Mouse (Mus musculus) CD8-positive naive resting alpha-beta T cell, adult 2 months (primary cell): Measurements from ENCODE around the gene Espn.
A peak's percentile ranks its signal among the peaks of the same experiment; 100 is the strongest.

Experiments used
- DNase-seq, 2 experiments: peaks; one replicate each; pipeline ENCODE4 v3.0.0; 2022; ENCODE audit warnings: low read depth in 2 of 2, low spot score in 2 of 2

Espn gene

GRCm38 (mm10) chr4:152126026-152126920 lies 25.9 kb downstream of the Espn start:
- no peak for DNase-seq

- DNase-seq, result no peak
Measured at GRCm38 (mm10) chr4:152125161-152126025, 26.8 kb downstream of the Espn start.

GRCm38 (mm10) chr4:152124361-152124961 lies 27.7 kb downstream of the Espn start:
- no peak for DNase-seq

GRCm38 (mm10) chr4:152121183-152121505 lies 31.0 kb downstream of the Espn start:
- no peak for DNase-seq

GRCm38 (mm10) chr4:152120311-152121182 lies 31.6 kb downstream of the Espn start:
- DNase-seq, result peak in 1 of 2 experiments; percentile 32

- DNase-seq, result peak in 1 of 2 experiments; percentile 36
Measured at GRCm38 (mm10) chr4:152119396-152120292, 32.5 kb downstream of the Espn start.

GRCm38 (mm10) chr4:152117538-152117937 lies 34.6 kb downstream of the Espn start:
- DNase-seq, result no peak

- peak in 1 of 2 experiments; percentile 35 for DNase-seq
Measured at GRCm38 (mm10) chr4:152115921-152116612, 36.1 kb downstream of the Espn start, which contains the start of gene Tnfrsf25. Gene Tnfrsf25, plus strand, starts transcription at chr4:152115934.

- no peak for DNase-seq
Measured at GRCm38 (mm10) chr4:152114080-152114479, 38.1 kb downstream of the Espn start.

- DNase-seq, result no peak
Measured at GRCm38 (mm10) chr4:152112329-152112728, 39.8 kb downstream of the Espn start.

GRCm38 (mm10) chr4:152110689-152111088 lies 41.5 kb downstream of the Espn start:
- no peak for DNase-seq

GRCm38 (mm10) chr4:152109509-152109908 lies 42.7 kb downstream of the Espn start:
- DNase-seq, result no peak

- no peak for DNase-seq
Measured at GRCm38 (mm10) chr4:152108673-152109072, 43.5 kb downstream of the Espn start.

- no peak for DNase-seq
Measured at GRCm38 (mm10) chr4:152107971-152108509, 44.1 kb downstream of the Espn start.

- DNase-seq, result no peak
Measured at GRCm38 (mm10) chr4:152107493-152107892, 44.7 kb downstream of the Espn start.

- no peak for DNase-seq
Measured at GRCm38 (mm10) chr4:152106746-152107145, 45.4 kb downstream of the Espn start.

- DNase-seq, result peak; percentile 64 to 74
Measured at GRCm38 (mm10) chr4:152103025-152103424, 49.1 kb downstream of the Espn start.

- DNase-seq, result no peak
Measured at GRCm38 (mm10) chr4:152101921-152102320, 50.2 kb downstream of the Espn start.
